Mouse (Mus musculus): ENCODE results near the gene Dctd. TPM values are rescaled to one million over a fixed set of nuclear protein-coding genes. Genes with fewer than 3 reads are reported as not detected.

The Dctd gene
- 13.4 and 15.7 TPM in 2 replicates for polyA plus RNA-seq (2012)

GRCm38 (mm10) chr8:48098792-48099191, at the start of gene Dctd:
Gene Dctd, plus strand, starts transcription at chr8:48099092.

Other genes with a start within 250 kb of the Dctd start
- 7.5 and 9.4 TPM in 2 replicates for gene Wwc2, start 108.2 kb upstream of the Dctd start, polyA plus RNA-seq (2012)